Mouse (Mus musculus) olfactory bulb, adult 2 months (tissue): ENCODE data around the gene Rnf130.

ENCODE experiments used
- CTCF ChIP-seq: fragments of 200-500 bp; IDR thresholded peaks from 2 replicates; pipeline ENCODE4 v1.5.1; 2012; ENCODE audit warnings: low read depth, mild to moderate bottlenecking, low read length, moderate library complexity; ENCODE audit not compliant: insufficient read depth
- POLR2A ChIP-seq: fragments of 200-500 bp; IDR thresholded peaks from 2 replicates; pipeline ENCODE4 v1.6.1; 2012; ENCODE audit warnings: mild to moderate bottlenecking, low read depth, low read length, moderate library complexity; ENCODE audit not compliant: insufficient read depth

DNA sequence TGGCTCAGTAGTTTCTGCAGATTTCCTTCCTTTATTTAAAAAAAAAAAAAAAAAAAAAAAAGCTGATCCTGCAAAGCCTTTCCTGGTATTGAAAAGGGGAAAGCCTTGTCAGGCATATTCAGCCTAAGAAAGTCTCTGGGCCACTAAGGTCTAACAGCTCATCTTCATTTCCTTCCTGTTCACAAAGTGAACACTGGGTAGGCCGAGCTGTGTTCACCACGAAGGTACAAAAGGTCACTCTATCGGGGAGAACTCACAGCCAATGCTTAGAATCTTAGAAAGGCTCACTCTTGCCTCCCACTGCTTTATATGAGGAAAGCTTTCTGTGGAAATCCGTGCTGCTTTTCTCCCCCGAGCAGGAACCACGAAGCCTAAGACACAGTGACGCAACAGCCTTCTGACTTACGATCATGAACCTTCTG, 83.7 kb downstream of the Rnf130 start:
- TF ChIP-seq CTCF (no peak), POLR2A (no peak)
